8 mouse cellular contexts compared by ENCODE assay signal in the genomic region with DNA sequence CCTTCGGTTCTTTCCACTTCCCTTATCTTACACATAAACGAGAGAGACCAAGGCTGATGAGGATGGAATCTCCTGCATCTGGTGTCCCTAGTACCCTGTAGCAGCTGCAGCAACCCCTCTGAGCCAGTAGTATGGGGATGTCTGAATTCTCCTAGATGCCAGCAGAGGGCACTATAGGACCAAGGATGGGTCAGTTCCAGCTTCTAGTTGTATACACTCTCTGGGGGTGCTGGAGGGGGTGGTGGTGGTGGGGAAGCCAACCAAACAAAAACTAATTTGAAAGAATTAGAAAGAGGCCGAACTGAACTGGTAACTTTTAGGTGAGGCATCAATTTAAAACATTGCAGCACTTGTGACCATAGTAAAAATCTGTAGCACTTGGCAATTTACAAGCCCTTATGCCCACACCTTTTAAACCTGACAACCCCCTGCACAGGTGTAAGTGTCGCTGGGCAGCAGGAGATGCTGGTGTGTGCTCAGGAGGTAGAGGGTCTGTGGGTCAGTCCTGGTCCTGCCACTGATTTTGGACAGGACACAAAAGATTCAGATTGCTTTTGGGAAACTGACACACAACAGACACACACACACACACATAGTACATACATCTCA. TPM values are rescaled to one million over a fixed set of nuclear protein-coding genes. Genes with fewer than 3 reads are reported as not detected.
DNase-seq lines count a peak whose midpoint lies in the region; ATAC-seq and TF ChIP-seq lines count a peak whose summit lies in the region.

No protein-coding gene starts in this region.

- H3K9me3 ChIP-seq in E14TG2a.4 (ENCODE audit: low read length) = no peaks in the 10 kb centered on the region
- H3K9me3 ChIP-seq in liver, embryonic 14.5 days (ENCODE audit: control insufficient read depth, low read length) = no peaks in the 10 kb centered on the region
- H3K9me3 ChIP-seq in neural tube, embryonic 12.5 days = no peaks in the 10 kb centered on the region

- H3K27me3 ChIP-seq in E14TG2a.4 (ENCODE audit: insufficient read depth, low read length) = no peaks in the 10 kb centered on the region
- no peaks in the 10 kb centered on the region for H3K27me3 ChIP-seq in heart, adult 2 months (ENCODE audit: control insufficient read depth, insufficient read depth, low read length)
- no peaks in the 10 kb centered on the region for H3K27me3 ChIP-seq in liver, embryonic 14.5 days (ENCODE audit: control insufficient read depth, insufficient read depth, low read length)
- no peaks in the 10 kb centered on the region for H3K27me3 ChIP-seq in neural tube, embryonic 12.5 days (replicated peaks)

- no peak overlapping the region for H3K27ac ChIP-seq in heart, adult 2 months
- no peak overlapping the region for H3K27ac ChIP-seq in liver, embryonic 14.5 days
- no peak overlapping the region for H3K27ac ChIP-seq in neural tube, embryonic 12.5 days

- no peak overlapping the region for H3K4me2 ChIP-seq in liver, embryonic 14.5 days (ENCODE audit: low read depth)
- no peak overlapping the region for H3K4me2 ChIP-seq in neural tube, embryonic 12.5 days (replicated peaks)

- intact Hi-C loops in heart, adult 2 months (cut with DNase I) = loop anchor here (2.0 to 10.0 kb wide), 6 partner anchors 163 to 785 kb away; no protein-coding TSS in a partner anchor

- ATAC-seq in liver, embryonic 14.5 days (ENCODE audit: insufficient read depth) = no peak
- peak; percentile 91 for ATAC-seq in neural tube, embryonic 12.5 days (ENCODE audit: low FRiP score, low read depth)

- no peaks in the 10 kb centered on the region for H3K79me2 ChIP-seq in heart, adult 2 months (replicated peaks; ENCODE audit: control insufficient read depth, insufficient read depth, low read length)

- TF ChIP-seq POLR2A in heart, adult 2 months (IDR thresholded peaks at IDR 0.05; ENCODE audit: insufficient read depth, low read depth, low read length) = no peak

- no peak overlapping the region for H3K4me3 ChIP-seq in E14TG2a.4 (replicated peaks; ENCODE audit: low read length)
- H3K4me3 ChIP-seq in heart, adult 2 months = no peak overlapping the region
- no peak overlapping the region for H3K4me3 ChIP-seq in liver, embryonic 14.5 days (ENCODE audit: insufficient read depth in 1 of 2, low read depth in 2 of 2, low read length in 2 of 2)
- H3K4me3 ChIP-seq in neural tube, embryonic 12.5 days = no peak overlapping the region

- H3K36me3 ChIP-seq in E14TG2a.4 (ENCODE audit: insufficient read depth, low read length) = no peaks in the 10 kb centered on the region
- H3K36me3 ChIP-seq in heart, adult 2 months (ENCODE audit: control insufficient read depth, insufficient read depth, low read length) = no peaks in the 10 kb centered on the region
- no peaks in the 10 kb centered on the region for H3K36me3 ChIP-seq in liver, embryonic 14.5 days (replicated peaks; ENCODE audit: control insufficient read depth, insufficient read depth, low read depth)
- no peaks in the 10 kb centered on the region for H3K36me3 ChIP-seq in neural tube, embryonic 12.5 days

- no peak overlapping the region for H3K9ac ChIP-seq in heart, adult 2 months (ENCODE audit: low read depth, low read length)
- no peak overlapping the region for H3K9ac ChIP-seq in liver, embryonic 14.5 days (replicated peaks)
- no peak overlapping the region for H3K9ac ChIP-seq in neural tube, embryonic 12.5 days

- DNase-seq in adrenal gland, postnatal 10 days = peak; percentile 65
- DNase-seq in embryo, embryonic 9.5 days (ENCODE audit: extremely low spot score) = peak; percentile 71
- DNase-seq in heart, adult 2 months = peak; percentile 56
- DNase-seq in kidney, adult 9 months = peak; percentile 64
- peak; percentile 30 to 55 (median 41) for DNase-seq in liver, embryonic 14.5 days (ENCODE audit: low read depth in 3 of 3, low spot score in 3 of 3)
- peak; percentile 36 to 78 for DNase-seq in thymus, postnatal 10 days (ENCODE audit: low spot score in 2 of 2)

- TF ChIP-seq EP300 in heart, adult 2 months (IDR thresholded peaks at IDR 0.05; ENCODE audit: insufficient read depth, low read depth, low read length) = peak; percentile 49; the same call in 1 of the 2 replicates
- no peak for TF ChIP-seq EP300 in liver, embryonic 14.5 days (IDR thresholded peaks at IDR 0.05; ENCODE audit: low read depth)

- TF ChIP-seq CTCF in E14TG2a.4 (conservative IDR thresholded peaks at IDR 0.05; ENCODE audit: low read length) = peak; percentile 40; the same call in 1 of the 2 replicates
- TF ChIP-seq CTCF in heart, adult 2 months (IDR thresholded peaks at IDR 0.05) = peak; percentile 78
- TF ChIP-seq CTCF in liver, embryonic 14.5 days (IDR thresholded peaks at IDR 0.05; ENCODE audit: low read depth) = peak; percentile 78

- 12% methylated on average over 4 of the region's 4 CpGs for WGBS in heart, adult 2 months
- WGBS in liver, embryonic 14.5 days (ENCODE audit: insufficient replicate concordance) = 12% methylated on average over 4 of the region's 4 CpGs
- 21% methylated on average over 4 of the region's 4 CpGs for WGBS in neural tube, embryonic 12.5 days

- H3K4me1 ChIP-seq in E14TG2a.4 (replicated peaks; ENCODE audit: low read depth, low read length) = peaks cover 22% of the 10 kb centered on the region
- H3K4me1 ChIP-seq in heart, adult 2 months (ENCODE audit: control insufficient read depth, insufficient read depth, low read length) = no peaks in the 10 kb centered on the region
- peaks cover 12 to 23% of the 10 kb centered on the region in 2 experiments; a peak in 3 of 4 replicates for H3K4me1 ChIP-seq in liver, embryonic 14.5 days (replicated peaks; ENCODE audit: control insufficient read depth in 2 of 2, insufficient read depth in 2 of 2, low read length in 1 of 2)
- peaks cover 9% of the 10 kb centered on the region for H3K4me1 ChIP-seq in neural tube, embryonic 12.5 days

RNA-seq across cellular contexts. Expression of gene Max, which starts 38.2 kb away (rescaled TPM):
- total RNA-seq in adrenal gland, postnatal 10 days (2021) = 10 to 100 TPM; 56.7 to 61.6 TPM
- total RNA-seq in heart, adult 2 months (2021) = 10 to 100 TPM; 65.6 to 76.2 TPM
- polyA plus RNA-seq in heart, adult 2 months (2012; rRNA removed) = 27.0 and 38.5 TPM in 2 replicates
- polyA plus RNA-seq in liver, embryonic 14.5 days (2012; rRNA removed) = 20.5 and 27.5 TPM in 2 replicates
- polyA plus RNA-seq in liver, embryonic 14.5 days (2014; fragmentation: Nextera tagmentation; extraction: Ambion mirVana) = 26.2 and 26.8 TPM in 2 replicates
- 15.4 and 18.4 TPM in 2 replicates for polyA plus RNA-seq in neural tube, embryonic 12.5 days (2016; fragmentation: Nextera tagmentation; extraction: Ambion mirVana)
